Mouse (Mus musculus) retina, postnatal 7 days (tissue): Measurements from ENCODE around the gene Serpina5.
"Not testable (repeated sequence)": the region's sequence is repeated elsewhere in the genome, so short reads cannot be mapped to it uniquely, and the experiment has no call there.

Source experiments
- DNase-seq: peaks from one replicate; pipeline ENCODE4 v3.0.0-alpha.2; 2012; ENCODE audit warnings: low read depth, low spot score

Gene Serpina5

DNA sequence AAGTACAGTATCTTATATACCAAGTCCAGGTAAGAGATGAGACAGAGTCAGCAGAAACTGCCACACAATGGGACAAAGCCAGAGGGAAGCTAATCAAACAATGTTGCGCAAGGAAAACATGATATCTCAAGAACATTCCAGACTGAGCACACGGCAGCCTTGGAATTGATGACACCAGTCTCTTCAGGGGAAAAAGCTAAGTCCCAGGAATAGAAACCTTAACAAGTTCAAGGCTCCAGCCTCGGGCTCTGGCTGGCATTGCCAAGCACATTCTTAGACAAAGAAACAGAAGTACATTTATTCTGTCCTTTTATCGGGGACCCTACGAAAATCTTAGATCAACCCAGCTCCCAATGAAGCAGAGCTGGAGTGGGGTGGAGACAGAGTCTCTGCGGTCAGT lies at the start of gene Serpina5:
Serpina5 (plus strand) TSS at position 346 of the 400 bp plus-strand sequence.
- no peak for DNase-seq

DNA sequence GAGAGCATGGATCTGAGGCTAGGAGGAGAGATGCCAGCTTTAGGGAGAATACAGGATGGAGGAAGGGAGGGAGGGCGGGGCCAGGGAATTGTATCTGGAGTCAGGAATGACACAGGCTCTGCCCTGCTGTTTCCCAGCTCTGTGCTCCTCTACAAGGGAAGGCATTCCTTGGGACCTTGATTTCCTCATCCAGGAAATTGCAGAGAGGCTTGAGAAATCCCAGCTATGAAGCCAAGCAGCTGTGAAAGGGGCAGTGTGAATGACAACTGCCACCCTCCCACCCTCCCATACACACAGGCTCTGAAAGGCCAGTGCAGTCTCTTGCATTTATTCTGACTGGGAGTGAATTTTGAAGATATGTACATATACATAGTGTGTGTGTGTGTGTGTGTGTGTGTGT lies 46.9 kb upstream of the Serpina5 start:
- DNase-seq = no peak

DNA sequence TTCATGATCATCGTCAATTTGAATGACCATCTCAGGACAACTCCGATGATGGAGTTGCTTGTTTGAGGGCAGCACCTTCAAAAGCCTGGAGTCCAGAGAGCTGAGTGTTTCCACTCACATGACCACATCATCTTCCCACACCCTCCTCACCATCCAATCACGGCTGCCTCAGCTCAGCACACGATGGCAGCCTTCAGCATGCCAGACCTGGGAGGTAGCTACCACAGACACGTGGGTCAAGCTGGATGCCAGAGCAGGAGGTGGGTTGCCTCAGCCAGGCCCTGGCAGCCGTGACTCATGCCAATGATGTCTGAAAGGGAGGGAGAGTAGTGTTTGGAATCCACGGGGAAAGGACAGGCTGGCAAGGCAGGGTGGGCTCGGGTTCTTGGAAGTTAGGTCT lies 45.2 kb upstream of the Serpina5 start:
- DNase-seq = no peak

DNA sequence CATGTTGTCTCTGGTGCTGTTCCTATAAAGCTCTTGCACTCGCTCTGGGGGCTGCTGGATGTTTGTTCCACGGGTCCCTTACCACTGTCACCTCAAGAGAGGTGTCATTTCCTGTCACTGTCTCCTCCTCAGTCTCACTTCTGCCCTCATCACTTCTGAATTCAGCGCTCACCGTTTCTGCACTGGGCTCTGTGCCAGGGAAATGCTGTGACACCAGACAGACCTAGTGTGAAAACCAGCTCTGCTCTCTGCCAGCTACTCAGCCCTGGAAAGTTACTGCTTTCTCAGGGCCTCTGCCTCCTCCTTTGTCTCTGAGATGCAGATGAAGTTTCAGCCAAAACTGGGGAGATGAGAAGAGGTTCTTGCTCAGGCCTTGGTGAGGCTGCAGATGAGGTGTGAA lies 43.9 kb upstream of the Serpina5 start:
- no peak for DNase-seq

DNA sequence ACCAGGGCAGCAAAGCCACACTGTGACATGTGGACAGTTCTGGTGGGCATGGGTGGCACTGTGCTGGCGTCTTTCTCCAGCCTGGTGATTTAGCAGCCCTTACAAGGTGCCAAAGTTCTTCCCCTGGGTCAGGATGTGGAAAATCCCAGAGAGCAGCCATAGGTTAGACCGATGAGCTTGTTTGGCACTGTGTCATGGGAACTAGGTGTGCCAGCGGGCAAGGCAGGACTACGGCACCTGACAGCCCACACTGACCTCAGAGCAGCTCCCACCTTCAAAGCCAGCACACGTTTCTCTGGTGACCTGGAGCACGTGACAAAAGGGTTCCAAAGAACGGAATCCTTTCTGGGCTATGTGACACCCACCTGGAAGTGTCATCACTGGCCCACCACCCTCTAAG lies 43.4 kb upstream of the Serpina5 start:
- DNase-seq = no peak

DNA sequence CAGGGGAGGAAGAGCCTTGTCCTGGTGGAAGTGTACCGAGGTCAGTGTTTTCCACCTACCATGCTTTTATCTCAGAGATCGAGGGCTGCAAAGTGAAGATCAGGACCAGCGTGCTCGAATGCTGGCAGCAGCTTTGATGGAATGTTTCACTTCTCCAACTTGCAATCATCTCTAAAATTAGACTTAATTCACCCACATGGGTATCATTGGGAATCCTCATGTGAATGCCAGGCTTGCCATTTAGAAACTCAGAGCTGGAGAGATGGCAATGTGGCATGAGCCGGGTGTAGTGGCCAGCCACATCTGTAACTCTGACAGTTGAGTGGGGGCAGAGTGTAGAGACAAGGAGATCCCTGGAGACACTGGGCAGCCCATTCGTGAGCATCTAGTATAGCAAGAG lies 40.8 kb upstream of the Serpina5 start:
- no peak for DNase-seq

DNA sequence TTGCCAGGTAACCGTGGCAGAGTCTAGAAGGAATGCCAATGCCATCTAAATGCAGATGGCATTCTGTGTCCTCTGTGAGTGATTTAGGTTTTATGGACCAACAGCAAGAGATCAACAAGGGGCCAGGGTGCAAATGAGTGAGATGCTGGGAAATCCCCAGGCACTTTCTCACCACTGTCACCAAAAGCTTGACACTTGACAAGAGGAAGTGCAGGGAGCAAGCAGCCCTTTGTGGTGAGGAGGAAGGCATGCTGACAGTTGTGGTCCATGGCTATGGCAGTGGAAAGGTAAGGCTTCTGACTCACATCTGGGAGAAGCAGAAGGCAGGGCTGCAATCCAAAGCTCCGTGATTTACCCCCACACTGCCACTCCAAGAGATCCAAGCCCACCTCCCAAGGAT lies 39.1 kb upstream of the Serpina5 start:
- no peak for DNase-seq

DNA sequence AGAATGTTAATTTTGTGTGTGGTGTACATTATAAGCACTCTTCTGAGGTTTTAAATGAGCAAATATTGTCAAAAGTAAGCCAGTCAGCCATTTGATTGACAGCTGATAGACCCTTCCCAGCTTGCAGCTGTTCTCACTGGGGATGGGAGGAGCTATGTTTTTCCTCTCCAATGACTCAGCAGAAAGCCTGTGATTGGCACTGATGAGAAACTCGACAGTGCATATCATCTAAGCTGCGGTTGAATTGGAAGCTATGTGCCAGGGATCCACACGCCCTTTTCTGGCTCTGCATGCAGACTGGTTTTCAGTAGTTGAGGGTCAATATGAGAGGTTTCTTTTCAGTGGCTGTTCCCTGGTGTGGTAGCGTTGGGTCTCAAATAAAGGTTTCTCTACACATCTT lies 36.4 kb upstream of the Serpina5 start:
- no peak for DNase-seq

DNA sequence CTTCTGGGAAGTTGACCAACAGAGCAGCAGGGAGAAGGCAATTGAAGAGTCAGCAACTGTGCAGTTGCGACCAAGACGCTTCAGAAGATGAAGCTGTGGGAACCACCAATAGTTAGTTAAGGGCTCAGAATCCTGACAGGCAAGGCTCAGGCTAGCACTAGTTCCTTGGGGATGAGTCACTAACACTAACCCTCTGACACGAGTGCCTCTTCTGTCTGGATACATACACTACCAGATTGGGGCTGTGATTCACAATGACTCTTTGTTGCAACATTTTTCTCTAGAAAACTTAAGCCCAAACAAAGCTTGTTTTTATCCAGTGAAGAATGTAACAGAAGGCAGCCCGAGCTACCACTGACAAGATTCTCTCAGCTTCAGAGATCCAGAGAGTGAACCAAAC lies 35.9 kb upstream of the Serpina5 start:
- DNase-seq = no peak

DNA sequence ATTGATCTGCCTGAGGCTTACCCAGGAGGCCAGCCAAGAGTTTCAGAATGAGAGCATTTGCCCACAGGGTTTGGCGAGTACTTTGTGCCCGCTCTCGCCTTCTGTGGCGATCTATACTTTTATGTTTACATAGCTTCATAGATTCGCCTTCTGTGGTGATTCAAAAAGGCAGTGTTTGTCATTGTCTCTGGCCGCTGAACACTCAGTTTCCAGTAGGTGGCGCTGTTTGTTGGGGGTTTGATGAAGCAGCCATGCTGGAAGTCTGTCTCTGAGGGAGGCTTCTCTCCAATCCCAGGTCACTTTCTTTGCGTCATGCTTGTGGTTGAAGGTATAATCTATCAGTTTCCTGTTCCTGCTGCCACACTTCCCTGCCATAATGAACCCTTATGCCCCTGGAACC lies 34.7 kb upstream of the Serpina5 start:
- peak; percentile 28 for DNase-seq

DNA sequence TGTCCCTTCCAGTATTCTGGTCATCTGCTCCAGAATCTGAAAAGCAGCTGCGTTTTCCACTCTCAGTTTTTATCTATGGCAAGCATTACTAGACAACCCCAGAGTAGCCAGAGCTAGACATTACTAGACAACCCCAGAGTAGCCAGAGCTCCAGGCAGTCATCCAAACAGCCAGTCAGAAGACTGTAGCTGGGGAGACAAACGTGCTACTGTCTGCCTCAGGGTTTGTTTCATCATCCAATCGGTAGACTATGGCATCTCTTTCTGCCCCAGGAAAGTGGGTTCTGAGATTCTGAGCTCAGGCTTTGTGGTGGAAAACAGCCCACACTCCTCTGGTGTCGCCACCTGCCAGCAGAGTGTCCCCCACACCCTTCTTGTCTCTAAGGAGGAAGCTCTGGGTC lies 33.4 kb upstream of the Serpina5 start:
- DNase-seq = peak; percentile 27

DNA sequence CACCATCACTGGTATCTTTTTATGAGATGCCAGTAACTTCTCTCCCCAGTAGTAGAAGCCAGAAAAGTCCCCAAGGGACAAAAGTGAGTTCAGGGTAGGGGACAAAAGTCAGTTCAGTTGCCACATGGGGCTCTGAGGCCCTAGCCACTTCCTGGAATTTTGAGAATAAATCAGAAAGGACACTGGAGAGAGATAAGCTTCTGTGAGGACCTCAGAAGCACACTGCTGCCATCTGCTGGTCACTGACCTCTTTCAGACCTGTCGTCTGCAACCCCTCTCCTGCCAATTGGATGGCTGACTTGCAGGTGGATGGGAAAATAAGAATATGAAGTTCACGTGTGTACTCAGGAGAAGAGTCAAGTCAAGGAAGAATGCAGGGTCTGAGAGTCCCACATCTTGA lies 31.3 kb upstream of the Serpina5 start:
- DNase-seq = peak; percentile 66

DNA sequence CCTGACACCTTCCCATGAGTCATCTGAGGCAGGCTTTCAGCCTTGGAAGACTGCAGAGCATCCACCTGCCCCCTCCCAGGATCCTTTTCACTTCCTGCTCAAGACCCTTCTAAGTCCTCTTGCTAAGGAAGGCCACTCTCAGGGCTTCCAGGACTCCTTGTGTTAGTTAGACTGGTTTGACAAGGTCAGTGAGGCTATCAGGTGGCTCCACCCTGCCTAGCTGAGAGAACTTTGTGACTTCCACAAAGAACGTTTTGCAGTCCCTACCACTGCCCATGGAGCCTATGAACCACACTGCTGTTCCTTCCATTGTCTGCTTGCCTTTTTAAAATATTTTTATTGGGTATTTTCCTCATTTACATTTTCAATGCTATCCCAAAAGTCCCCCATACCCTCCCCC lies 29.2 kb upstream of the Serpina5 start:
- DNase-seq = no peak

DNA sequence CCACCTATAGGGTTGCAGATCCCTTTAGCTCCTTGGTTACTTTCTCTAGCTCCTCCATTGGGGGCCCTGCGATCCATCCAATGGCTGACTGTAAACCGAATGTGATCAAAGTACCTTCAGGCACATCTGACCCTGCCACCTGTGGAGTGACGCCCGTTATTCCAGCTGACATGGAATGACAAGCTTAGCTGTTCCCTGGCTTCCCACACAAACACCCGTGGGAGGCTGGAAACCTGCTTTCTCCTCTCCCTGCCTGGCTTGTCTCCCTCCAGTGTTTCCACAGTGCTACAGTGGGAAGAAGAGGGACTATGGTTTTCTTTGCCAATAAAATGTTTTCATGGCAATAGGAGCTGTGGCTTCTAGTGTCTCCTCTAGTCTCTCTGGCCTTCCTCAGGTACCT lies 28.6 kb upstream of the Serpina5 start:
- DNase-seq = no peak

DNA sequence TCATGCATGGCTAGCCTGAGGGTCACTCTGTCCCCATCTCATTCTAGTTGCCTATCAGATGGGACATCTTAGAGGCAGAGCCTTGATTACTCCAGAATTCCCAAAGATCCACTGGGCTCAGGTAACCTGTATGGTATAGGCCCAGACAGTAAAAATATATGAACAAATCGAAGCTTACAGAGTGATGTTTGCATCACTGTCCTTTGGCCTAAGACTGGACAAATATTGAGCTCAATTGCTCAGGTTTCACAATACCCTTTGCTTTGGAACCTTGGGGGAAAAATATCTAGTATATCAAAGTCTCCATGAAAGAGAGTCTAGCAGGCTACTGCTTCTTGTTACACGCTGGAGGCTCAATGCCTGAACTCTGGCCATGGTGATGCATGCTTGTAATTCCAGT lies 10.8 kb upstream of the Serpina5 start:
- no peak for DNase-seq

DNA sequence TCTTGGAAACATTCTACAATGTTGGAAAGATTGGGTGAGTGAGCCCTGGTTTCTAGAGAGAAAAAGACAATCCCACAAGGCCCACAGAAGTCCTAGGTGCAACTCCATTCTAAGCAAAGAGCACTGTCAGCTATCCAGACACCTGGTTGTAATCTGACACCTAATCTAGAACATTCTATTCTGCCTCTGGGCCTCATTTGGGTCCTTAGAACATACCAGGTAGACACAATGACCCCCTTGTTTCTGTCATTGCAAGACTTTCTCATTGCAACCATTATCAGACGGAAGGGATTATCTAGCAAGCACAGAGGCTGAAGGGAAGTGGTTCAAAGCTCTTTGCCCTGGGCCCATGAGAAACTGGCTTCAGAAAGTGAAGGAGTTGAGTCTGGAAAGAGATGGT lies 9.6 kb upstream of the Serpina5 start:
- DNase-seq = no peak

DNA sequence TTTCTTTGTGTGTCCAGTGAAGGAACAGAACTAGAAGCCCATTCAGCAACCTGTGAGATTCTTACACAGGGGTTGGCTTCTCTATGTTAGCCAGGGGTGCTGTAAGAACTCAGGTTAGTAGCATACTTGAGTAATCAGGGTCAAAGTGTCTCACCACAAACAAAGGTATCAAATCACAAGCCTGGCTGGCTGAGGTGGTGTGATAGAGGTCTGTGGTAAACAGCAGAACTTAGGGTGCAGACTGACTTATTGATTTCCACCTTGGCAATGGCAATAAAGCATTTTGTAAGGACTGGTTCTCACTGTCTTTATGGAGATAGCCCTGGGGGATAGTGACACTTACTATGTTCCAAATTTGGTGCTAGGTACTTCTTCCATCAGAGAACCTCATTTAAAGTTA lies 4.9 kb downstream of the Serpina5 start:
- DNase-seq = no peak

DNA sequence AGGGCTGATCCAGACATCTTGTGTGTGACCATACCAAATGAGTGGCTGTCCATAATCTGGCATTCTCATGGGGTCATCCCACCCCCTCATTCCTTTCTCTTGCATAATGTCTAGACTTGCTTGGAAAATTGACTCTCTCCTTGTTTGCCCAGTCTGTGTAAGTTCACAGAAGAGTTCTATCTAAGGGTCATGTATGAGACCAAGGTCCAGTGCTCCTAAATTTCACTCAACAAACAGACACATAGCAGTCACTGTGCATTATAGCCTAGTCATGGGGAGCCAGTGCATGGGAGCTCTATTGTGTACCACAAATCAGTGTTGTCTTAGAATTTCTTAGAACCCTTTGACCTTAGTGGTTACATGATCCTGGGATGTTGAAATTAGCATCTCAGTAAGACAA lies 6.0 kb downstream of the Serpina5 start:
- DNase-seq = no peak

DNA sequence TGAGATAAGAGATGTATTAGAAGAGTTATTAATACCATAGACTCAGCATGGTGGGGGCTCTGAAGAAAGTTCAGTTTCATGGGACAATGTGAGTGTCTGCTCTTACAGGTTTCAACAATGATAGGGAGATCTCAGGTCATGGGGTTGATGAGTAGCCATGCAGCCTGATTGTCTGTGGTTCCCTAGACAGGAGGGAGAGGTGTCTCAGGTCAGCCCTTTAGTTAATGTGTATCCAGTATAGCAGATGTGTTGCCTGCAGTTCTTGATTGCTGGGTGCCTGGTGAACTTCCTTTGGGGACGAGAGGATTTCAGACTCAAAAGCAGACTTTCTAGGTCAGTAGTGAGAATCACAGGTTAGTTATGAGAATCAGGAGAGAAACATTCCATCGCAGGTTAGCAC lies 7.6 kb downstream of the Serpina5 start:
- no peak for DNase-seq

DNA sequence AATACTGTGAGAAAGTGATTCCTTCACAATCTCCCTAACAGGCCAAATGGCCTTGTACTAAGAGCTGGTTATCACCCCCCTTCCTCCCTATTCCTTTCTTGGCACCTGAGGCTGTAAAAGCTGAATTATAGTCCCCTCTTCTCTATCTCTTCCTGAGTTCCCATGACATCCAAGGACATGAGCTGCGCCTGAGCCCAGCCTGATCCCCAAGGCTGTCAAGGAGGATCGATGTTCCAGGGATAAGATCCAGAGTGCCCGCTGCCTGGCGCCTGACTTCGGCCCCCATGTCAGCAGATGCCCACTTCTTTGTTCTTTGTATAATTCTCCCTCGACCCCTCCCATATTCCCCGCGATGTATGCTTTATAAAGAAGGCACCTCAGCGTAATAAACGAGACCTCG lies 11.4 kb downstream of the Serpina5 start, which contains the start of gene Serpina3a:
Serpina3a (plus strand) TSS at position 392 of the 400 bp plus-strand sequence.
- not testable (repeated sequence) for DNase-seq

DNA sequence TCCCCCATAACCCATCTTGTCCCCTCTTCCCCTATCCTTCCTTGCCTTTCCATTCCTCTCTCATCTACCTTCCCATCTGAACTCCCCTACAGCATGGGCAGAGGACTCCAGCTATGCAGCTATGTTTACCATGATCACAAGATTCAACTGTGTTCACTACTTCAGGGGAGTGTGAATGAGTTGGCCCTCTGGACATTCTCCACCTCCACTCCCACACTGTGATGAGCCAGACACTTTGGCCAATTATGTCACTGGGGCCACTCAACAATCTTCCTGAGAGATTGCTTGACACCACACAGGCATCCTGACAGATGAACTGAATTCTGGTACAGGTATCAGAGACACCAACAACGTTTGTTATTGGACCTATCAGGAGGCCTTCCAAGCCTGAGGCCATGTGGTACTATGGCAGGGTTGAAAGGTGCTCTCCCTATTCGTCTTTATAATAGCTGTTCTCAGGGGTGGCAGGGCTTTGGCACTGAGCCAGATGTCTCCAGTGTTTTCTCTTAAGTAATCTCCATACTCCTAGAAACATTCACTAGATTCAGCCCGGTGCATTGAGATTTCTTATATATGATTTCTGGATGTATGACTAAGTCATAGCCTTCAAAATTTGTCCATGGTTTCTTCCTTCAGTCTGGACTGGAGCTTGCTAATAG lies 14.1 kb downstream of the Serpina5 start:
- DNase-seq = no peak

DNA sequence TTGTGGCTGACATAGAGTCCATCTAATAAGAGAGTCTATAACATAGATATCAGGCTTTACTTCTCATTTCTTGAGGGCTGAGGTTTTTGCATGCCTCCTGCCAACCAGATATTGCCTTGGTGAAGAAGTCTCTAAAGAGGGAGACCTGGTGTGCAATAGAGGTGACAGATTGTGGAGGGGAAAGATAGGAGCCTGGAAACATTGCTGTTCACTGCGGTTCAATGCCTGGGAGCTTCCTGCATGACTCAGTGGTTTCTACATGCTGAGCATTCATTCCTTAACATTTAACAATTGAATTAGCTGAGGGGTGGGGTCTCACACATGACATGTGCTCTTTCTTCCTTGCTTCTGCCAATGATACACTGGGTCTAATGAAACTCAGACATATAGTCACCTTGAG lies 22.2 kb downstream of the Serpina5 start:
- no peak for DNase-seq

DNA sequence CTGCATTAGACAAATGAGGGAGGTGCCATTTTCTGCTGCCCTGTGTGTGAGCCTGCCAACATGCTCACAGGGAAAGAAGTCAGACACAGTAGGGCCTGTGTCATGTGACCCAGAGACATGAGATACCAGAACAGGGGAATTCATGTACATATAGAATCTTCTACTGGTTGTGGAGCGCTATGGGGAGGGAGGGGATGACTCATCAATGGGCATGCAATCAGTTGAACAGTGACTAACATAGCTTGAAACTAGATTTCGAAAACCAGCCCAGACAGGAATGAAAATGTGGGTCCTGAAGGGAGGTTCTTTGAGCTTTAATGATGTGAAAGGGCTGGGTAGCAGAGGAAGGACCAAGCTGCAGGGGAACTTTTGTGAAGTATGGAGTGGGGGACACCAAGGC lies 23.1 kb downstream of the Serpina5 start:
- no peak for DNase-seq

DNA sequence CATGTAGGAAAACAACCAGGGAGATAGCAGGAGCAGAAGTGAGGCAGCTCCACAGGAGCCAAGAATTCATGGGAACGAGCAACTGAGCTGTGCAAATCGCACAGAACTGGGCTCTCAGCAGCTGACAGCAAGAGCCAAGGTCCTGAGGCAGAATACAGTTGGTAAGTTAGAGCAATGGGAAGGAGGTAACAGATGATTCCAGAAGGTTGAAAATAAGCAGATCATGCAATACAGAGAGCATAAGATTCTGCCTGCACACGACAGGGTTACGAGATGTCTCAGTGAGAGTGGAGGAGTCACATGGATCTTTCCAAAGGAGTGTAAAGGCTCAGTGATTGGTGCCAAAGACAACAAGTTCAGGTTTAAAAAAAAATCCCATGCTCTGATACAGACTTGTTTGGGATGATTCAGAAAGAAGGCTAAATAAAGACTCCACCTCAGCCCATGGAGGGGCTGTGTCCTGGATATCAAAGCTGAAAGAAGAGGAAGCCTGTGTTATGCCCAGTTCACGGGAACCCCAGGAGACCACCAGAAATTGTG lies 24.2 kb downstream of the Serpina5 start:
- DNase-seq = no peak
